Mouse (Mus musculus): ENCODE results near the gene Sntg2. TPM values are rescaled to one million over a fixed set of nuclear protein-coding genes. Genes with fewer than 3 reads are reported as not detected.

Gene Sntg2
- 0.92 and 1.3 TPM in 2 replicates for polyA plus RNA-seq (2014; fragmentation: Nextera tagmentation; extraction: Ambion mirVana)

DNA sequence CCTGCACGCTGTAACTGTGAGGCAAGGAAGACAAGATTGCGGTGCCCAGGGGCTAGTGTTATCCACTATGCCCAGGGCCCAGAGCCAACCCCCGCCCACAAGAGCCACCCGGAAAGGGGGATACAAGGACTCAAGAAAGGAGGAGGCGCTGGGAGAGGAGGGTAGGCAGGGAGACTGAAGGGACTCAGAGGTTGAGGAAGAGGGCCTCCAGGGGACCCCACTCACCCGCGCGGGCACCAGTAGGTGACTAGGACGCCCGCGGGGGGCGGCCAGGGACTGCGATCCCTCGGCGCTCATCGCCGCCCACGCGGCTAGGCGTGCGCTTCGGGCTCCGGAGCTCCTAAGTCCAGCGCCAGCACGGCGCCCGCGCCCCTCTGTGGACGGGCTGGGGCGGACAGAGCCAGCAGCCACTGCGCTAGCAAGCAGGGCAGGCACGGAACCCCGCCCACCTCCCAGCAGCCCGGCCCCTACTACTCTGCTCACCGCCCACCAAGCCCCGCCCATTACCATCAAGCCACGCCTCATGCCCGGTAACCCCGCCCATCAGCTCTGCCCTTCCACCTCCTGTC lies at the start of gene Sntg2:
Gene Sntg2, minus strand, starts transcription at position 443 of the 569 bp plus-strand sequence.
- DNase-seq (ENCODE audit: low spot score) (peak; percentile 82), ATAC-seq (replicated peaks; ENCODE audit: insufficient number of reproducible peaks, low FRiP score, low TSS enrichment, low read depth) (peak; percentile 98)
- H3K27me3 ChIP-seq (ENCODE audit: control insufficient read depth, insufficient read depth, low read length): no peaks in the 10 kb centered on the region
- under 1% methylated on average over 36 of the region's 39 CpGs for WGBS
- H3K9ac ChIP-seq (replicated peaks; ENCODE audit: low read length): peak within 1 kb of the TSS; percentile 50
- no peaks in the 10 kb centered on the region for H3K36me3 ChIP-seq (replicated peaks; ENCODE audit: control insufficient read depth, insufficient read depth, low read depth, low read length)
- no peaks in the 10 kb centered on the region for H3K4me1 ChIP-seq (ENCODE audit: control insufficient read depth, insufficient read depth, low read length)
- no peak within 1 kb of the TSS for H3K27ac ChIP-seq (replicated peaks; ENCODE audit: low read depth, low read length)
- H3K4me3 ChIP-seq (ENCODE audit: low read depth, low read length): peak within 1 kb of the TSS; percentile 40
- peak within 1 kb of the TSS; percentile 91 for H3K4me2 ChIP-seq (ENCODE audit: low read depth, low read length)
- H3K9me3 ChIP-seq (replicated peaks; ENCODE audit: control insufficient read depth, low read length): no peaks in the 10 kb centered on the region

DNA sequence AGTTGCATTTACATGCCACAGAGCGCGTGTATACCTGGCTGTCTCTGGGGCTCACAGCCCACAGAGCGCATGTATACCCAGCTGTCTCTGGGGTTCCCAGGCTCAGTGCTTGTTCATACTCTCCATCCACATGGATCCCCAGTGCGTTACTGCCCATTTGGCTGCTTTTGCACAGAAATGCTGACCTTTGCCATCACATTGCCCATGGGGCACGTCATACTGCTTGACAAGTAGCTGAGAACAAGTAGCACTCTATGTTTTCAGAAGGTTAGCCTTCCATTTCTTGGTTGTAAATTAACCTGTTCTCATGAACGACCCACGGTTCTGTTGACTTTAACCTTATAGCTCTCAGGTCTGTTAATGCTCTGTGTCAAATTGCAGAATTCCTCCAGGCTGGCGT lies 43.4 kb upstream of the Sntg2 start:
- Histone ChIP-seq H3K4me1 (ENCODE audit: control insufficient read depth, insufficient read depth, low read length) (no peaks in the 10 kb centered on the region), H3K4me3 (ENCODE audit: low read depth, low read length) (no peak overlapping the region), H3K9me3 (replicated peaks; ENCODE audit: control insufficient read depth, low read length) (no peaks in the 10 kb centered on the region), H3K27ac (replicated peaks; ENCODE audit: low read depth, low read length) (no peak overlapping the region), H3K9ac (replicated peaks; ENCODE audit: low read length) (no peak overlapping the region), H3K36me3 (replicated peaks; ENCODE audit: control insufficient read depth, insufficient read depth, low read depth, low read length) (no peaks in the 10 kb centered on the region), H3K4me2 (ENCODE audit: low read depth, low read length) (no peak overlapping the region), H3K27me3 (ENCODE audit: control insufficient read depth, insufficient read depth, low read length) (no peaks in the 10 kb centered on the region)
- DNase-seq (ENCODE audit: low spot score) (no peak), ATAC-seq (replicated peaks; ENCODE audit: insufficient number of reproducible peaks, low FRiP score, low TSS enrichment, low read depth) (no peak)
- 70% methylated on average over 8 of the region's 8 CpGs for WGBS

GRCm38 (mm10) chr12:30415981-30416380 lies 42.8 kb upstream of the Sntg2 start:
- no peak overlapping the region for H3K27ac ChIP-seq (replicated peaks; ENCODE audit: low read depth, low read length)
- no peak overlapping the region for H3K9ac ChIP-seq (replicated peaks; ENCODE audit: low read length)
- H3K4me2 ChIP-seq (ENCODE audit: low read depth, low read length): no peak overlapping the region
- H3K27me3 ChIP-seq (ENCODE audit: control insufficient read depth, insufficient read depth, low read length): no peaks in the 10 kb centered on the region
- H3K9me3 ChIP-seq (replicated peaks; ENCODE audit: control insufficient read depth, low read length): no peaks in the 10 kb centered on the region
- H3K4me3 ChIP-seq (ENCODE audit: low read depth, low read length): no peak overlapping the region
- WGBS: 81% methylated on average over 6 of the region's 6 CpGs
- H3K4me1 ChIP-seq (ENCODE audit: control insufficient read depth, insufficient read depth, low read length): no peaks in the 10 kb centered on the region
- DNase-seq (ENCODE audit: low spot score) (no peak), ATAC-seq (replicated peaks; ENCODE audit: insufficient number of reproducible peaks, low FRiP score, low TSS enrichment, low read depth) (no peak)
- H3K36me3 ChIP-seq (replicated peaks; ENCODE audit: control insufficient read depth, insufficient read depth, low read depth, low read length): no peaks in the 10 kb centered on the region

DNA sequence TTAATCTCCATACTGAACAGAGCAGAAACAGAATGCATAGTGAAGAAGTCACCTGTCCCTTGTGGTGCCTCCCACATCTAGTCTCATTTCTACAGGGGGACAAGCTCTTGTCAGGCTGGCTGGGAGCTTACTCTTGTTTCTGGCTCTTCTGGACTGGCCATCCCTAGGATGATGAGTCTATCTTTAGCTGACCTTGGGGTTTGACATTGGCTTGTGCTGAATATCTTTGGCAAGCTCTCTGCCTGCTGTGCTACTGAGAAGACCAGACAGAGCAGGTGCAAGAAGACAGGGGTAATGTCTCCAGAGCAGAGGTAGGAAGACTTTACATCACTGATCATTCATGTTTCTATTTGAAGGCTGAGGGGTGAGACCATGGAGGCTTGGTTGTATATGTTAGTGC lies 29.5 kb upstream of the Sntg2 start:
- Histone ChIP-seq H3K9me3 (replicated peaks; ENCODE audit: control insufficient read depth, low read length) (no peaks in the 10 kb centered on the region), H3K27ac (replicated peaks; ENCODE audit: low read depth, low read length) (no peak overlapping the region), H3K9ac (replicated peaks; ENCODE audit: low read length) (no peak overlapping the region), H3K4me2 (ENCODE audit: low read depth, low read length) (no peak overlapping the region), H3K4me1 (ENCODE audit: control insufficient read depth, insufficient read depth, low read length) (no peaks in the 10 kb centered on the region), H3K4me3 (ENCODE audit: low read depth, low read length) (no peak overlapping the region), H3K36me3 (replicated peaks; ENCODE audit: control insufficient read depth, insufficient read depth, low read depth, low read length) (no peaks in the 10 kb centered on the region), H3K27me3 (ENCODE audit: control insufficient read depth, insufficient read depth, low read length) (no peaks in the 10 kb centered on the region)
- ATAC-seq (replicated peaks; ENCODE audit: insufficient number of reproducible peaks, low FRiP score, low TSS enrichment, low read depth) (no peak), DNase-seq (ENCODE audit: low spot score) (no peak)

DNA sequence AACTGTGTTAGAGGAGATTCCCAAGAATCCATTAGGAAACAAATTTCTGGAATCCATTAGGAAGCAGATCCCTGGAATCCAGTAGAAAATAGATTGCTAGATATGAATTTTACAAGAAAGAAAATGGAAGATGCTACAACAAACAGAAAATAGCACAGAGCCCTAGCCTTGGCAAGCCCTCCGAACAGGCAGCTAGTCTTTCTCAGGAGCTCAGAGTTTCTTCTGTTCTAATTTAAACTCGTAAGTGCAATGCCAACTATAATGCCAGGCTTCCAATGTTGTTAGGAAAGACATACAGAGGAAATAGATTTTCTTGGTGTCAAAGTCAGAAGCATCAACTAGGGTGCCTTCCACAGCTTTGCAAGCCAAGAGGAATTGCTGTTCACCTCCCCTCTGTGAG lies 27.4 kb upstream of the Sntg2 start:
- Histone ChIP-seq H3K4me1 (ENCODE audit: control insufficient read depth, insufficient read depth, low read length) (no peaks in the 10 kb centered on the region), H3K9me3 (replicated peaks; ENCODE audit: control insufficient read depth, low read length) (no peaks in the 10 kb centered on the region), H3K36me3 (replicated peaks; ENCODE audit: control insufficient read depth, insufficient read depth, low read depth, low read length) (no peaks in the 10 kb centered on the region), H3K4me3 (ENCODE audit: low read depth, low read length) (no peak overlapping the region), H3K27me3 (ENCODE audit: control insufficient read depth, insufficient read depth, low read length) (no peaks in the 10 kb centered on the region), H3K4me2 (ENCODE audit: low read depth, low read length) (no peak overlapping the region), H3K27ac (replicated peaks; ENCODE audit: low read depth, low read length) (no peak overlapping the region), H3K9ac (replicated peaks; ENCODE audit: low read length) (no peak overlapping the region)
- WGBS: 93% methylated on average over 2 of the region's 2 CpGs
- no peak for ATAC-seq (replicated peaks; ENCODE audit: insufficient number of reproducible peaks, low FRiP score, low TSS enrichment, low read depth)
- no peak for DNase-seq (ENCODE audit: low spot score)

- H3K27ac ChIP-seq (replicated peaks; ENCODE audit: low read depth, low read length): no peak overlapping the region
- H3K4me3 ChIP-seq (ENCODE audit: low read depth, low read length): no peak overlapping the region
- ATAC-seq (replicated peaks; ENCODE audit: insufficient number of reproducible peaks, low FRiP score, low TSS enrichment, low read depth) (no peak), DNase-seq (ENCODE audit: low spot score) (no peak)
- H3K36me3 ChIP-seq (replicated peaks; ENCODE audit: control insufficient read depth, insufficient read depth, low read depth, low read length): no peaks in the 10 kb centered on the region
- no peak overlapping the region for H3K9ac ChIP-seq (replicated peaks; ENCODE audit: low read length)
- no peaks in the 10 kb centered on the region for H3K9me3 ChIP-seq (replicated peaks; ENCODE audit: control insufficient read depth, low read length)
- no peak overlapping the region for H3K4me2 ChIP-seq (ENCODE audit: low read depth, low read length)
- no peaks in the 10 kb centered on the region for H3K27me3 ChIP-seq (ENCODE audit: control insufficient read depth, insufficient read depth, low read length)
- no peaks in the 10 kb centered on the region for H3K4me1 ChIP-seq (ENCODE audit: control insufficient read depth, insufficient read depth, low read length)
- 76% methylated on average over 2 of the region's 2 CpGs for WGBS
Measured at GRCm38 (mm10) chr12:30400114-30400513, 26.9 kb upstream of the Sntg2 start.

GRCm38 (mm10) chr12:30372293-30372692 lies 882 bp downstream of the Sntg2 start:
- H3K36me3 ChIP-seq (replicated peaks; ENCODE audit: control insufficient read depth, insufficient read depth, low read depth, low read length): no peaks in the 10 kb centered on the region
- H3K4me2 ChIP-seq (ENCODE audit: low read depth, low read length): peak overlapping the region; percentile 91
- H3K9me3 ChIP-seq (replicated peaks; ENCODE audit: control insufficient read depth, low read length): no peaks in the 10 kb centered on the region
- H3K27ac ChIP-seq (replicated peaks; ENCODE audit: low read depth, low read length): no peak overlapping the region
- no peak for DNase-seq (ENCODE audit: low spot score)
- H3K4me1 ChIP-seq (ENCODE audit: control insufficient read depth, insufficient read depth, low read length): no peaks in the 10 kb centered on the region
- 46% methylated on average over 5 of the region's 5 CpGs for WGBS
- H3K27me3 ChIP-seq (ENCODE audit: control insufficient read depth, insufficient read depth, low read length): no peaks in the 10 kb centered on the region
- ATAC-seq (replicated peaks; ENCODE audit: insufficient number of reproducible peaks, low FRiP score, low TSS enrichment, low read depth): no peak
- H3K9ac ChIP-seq (replicated peaks; ENCODE audit: low read length): no peak overlapping the region
- no peak overlapping the region for H3K4me3 ChIP-seq (ENCODE audit: low read depth, low read length)

- ATAC-seq (replicated peaks; ENCODE audit: insufficient number of reproducible peaks, low FRiP score, low TSS enrichment, low read depth): no peak
- no peaks in the 10 kb centered on the region for H3K4me1 ChIP-seq (ENCODE audit: control insufficient read depth, insufficient read depth, low read length)
- peak; percentile 86 for DNase-seq (ENCODE audit: low spot score)
- no peak overlapping the region for H3K9ac ChIP-seq (replicated peaks; ENCODE audit: low read length)
- H3K9me3 ChIP-seq (replicated peaks; ENCODE audit: control insufficient read depth, low read length): no peaks in the 10 kb centered on the region
- H3K4me3 ChIP-seq (ENCODE audit: low read depth, low read length): no peak overlapping the region
- no peak overlapping the region for H3K27ac ChIP-seq (replicated peaks; ENCODE audit: low read depth, low read length)
- no peaks in the 10 kb centered on the region for H3K27me3 ChIP-seq (ENCODE audit: control insufficient read depth, insufficient read depth, low read length)
- H3K4me2 ChIP-seq (ENCODE audit: low read depth, low read length): no peak overlapping the region
- 9% methylated on average over 6 of the region's 6 CpGs for WGBS
- no peaks in the 10 kb centered on the region for H3K36me3 ChIP-seq (replicated peaks; ENCODE audit: control insufficient read depth, insufficient read depth, low read depth, low read length)
Measured at GRCm38 (mm10) chr12:30369786-30370185, 3.4 kb downstream of the Sntg2 start.
